Mouse (Mus musculus) liver, adult 2 months (tissue): ENCODE data around the gene Afm. TPM values are rescaled to one million over a fixed set of nuclear protein-coding genes. Genes with fewer than 3 reads are reported as not detected.

Source experiments
- DNase-seq: peaks from one replicate; pipeline ENCODE4 v3.0.0-alpha.2; 2011; ENCODE audit warnings: low read depth, low spot score; ENCODE audit errors: extremely low read depth
- H3K27ac ChIP-seq: fragments of 200-500 bp; replicated peaks from 2 replicates; pipeline ENCODE4 v1.5.1; 2012; ENCODE audit warnings: low read depth, mild to moderate bottlenecking, control low read depth, inconsistent platforms, low read length; ENCODE audit not compliant: insufficient read depth
- H3K27me3 ChIP-seq: fragments of 200-500 bp; 2 replicates; pipeline ENCODE4 v1.6.1; 2012; ENCODE audit warnings: mild to moderate bottlenecking, moderate library complexity, low read length, inconsistent platforms; ENCODE audit not compliant: control insufficient read depth, insufficient read depth
- H3K36me3 ChIP-seq: fragments of 200-500 bp; 2 replicates; pipeline ENCODE4 v1.6.1; 2012; ENCODE audit warnings: low read length, inconsistent platforms; ENCODE audit not compliant: control insufficient read depth, insufficient read depth
- H3K4me1 ChIP-seq: fragments of 200-500 bp; 2 replicates; pipeline ENCODE4 v1.6.1; 2011; ENCODE audit warnings: low read length; ENCODE audit not compliant: control insufficient read depth, insufficient read depth
- H3K4me3 ChIP-seq: fragments of 200-500 bp; 2 replicates; pipeline ENCODE4 v1.5.1; 2011; ENCODE audit warnings: low read depth, mild to moderate bottlenecking, control low read depth, low read length, moderate library complexity; ENCODE audit not compliant: insufficient read depth
- H3K79me2 ChIP-seq: fragments of 200-500 bp; 2 replicates; pipeline ENCODE4 v1.6.1; 2012; ENCODE audit warnings: inconsistent platforms, mild to moderate bottlenecking, low read length, moderate library complexity; ENCODE audit not compliant: control insufficient read depth, insufficient read depth
- H3K9ac ChIP-seq: fragments of 200-500 bp; 2 replicates; pipeline ENCODE4 v1.6.1; 2012; ENCODE audit warnings: low read depth, mild to moderate bottlenecking, control low read depth, inconsistent platforms, low read length
- CTCF ChIP-seq: fragments of 200-500 bp; IDR thresholded peaks from 2 replicates; pipeline ENCODE4 v1.5.1; 2011; ENCODE audit warnings: low read depth, low read length, control low read depth
- POLR2A ChIP-seq: fragments of 200-500 bp; IDR thresholded peaks from 2 replicates; pipeline ENCODE4 v1.6.1; 2011; ENCODE audit warnings: low read length, control low read depth; ENCODE audit not compliant: insufficient read depth; ENCODE audit errors: extremely low read depth
- WGBS: fragments of 180-500 bp; shearing (Covaris S2); methylation state at CpG from one replicate; pipeline ENCODE4 v1.1.7; 2018; 5-methylcytosine and 5-hydroxymethylcytosine counted together
- polyA plus RNA-seq: library from polyadenylated mRNA; depleted of rRNA; stranded (reverse); fragments of >200 nt; gene quantifications from 2 replicates; pipeline ENCODE4 v1.2.3, GENCODE M21; 2012
- total RNA-seq: library from RNA; depleted of rRNA; stranded (reverse); fragments of >200 nt; gene quantifications from 2 replicates; pipeline ENCODE4 v1.2.3, GENCODE M21; 2014

Gene Afm
- total and polyA plus RNA-seq, 2 experiments = 108 to 234 TPM

GRCm38 (mm10) chr5:90507411-90507949 lies 11.3 kb upstream of the Afm start:
- Histone ChIP-seq H3K4me3 (no peak overlapping the region), H3K27me3 (no peaks in the 10 kb centered on the region), H3K27ac (no peak overlapping the region), H3K9ac (no peak overlapping the region), H3K36me3 (no peaks in the 10 kb centered on the region), H3K79me2 (no peaks in the 10 kb centered on the region), H3K4me1 (no peaks in the 10 kb centered on the region)
- TF ChIP-seq POLR2A (no peak), CTCF (no peak)
- WGBS = 84% methylated on average over 13 of the region's 13 CpGs
- DNase-seq = no peak

- Histone ChIP-seq H3K4me1 (peaks cover 3% of the 10 kb centered on the region; the same call in 1 of the 2 replicates), H3K4me3 (no peak overlapping the region), H3K9ac (no peak overlapping the region), H3K36me3 (no peaks in the 10 kb centered on the region), H3K79me2 (no peaks in the 10 kb centered on the region; the same call in 1 of the 2 replicates), H3K27ac (no peak overlapping the region), H3K27me3 (no peaks in the 10 kb centered on the region)
- TF ChIP-seq POLR2A (no peak), CTCF (no peak)
- 73% methylated on average over 5 of the region's 5 CpGs for WGBS
- peak; percentile 64 for DNase-seq
These were observed 8.7 kb upstream of the Afm start for GRCm38 (mm10) chr5:90509828-90510592.

- 47% methylated on average over 6 of the region's 6 CpGs for WGBS
- Histone ChIP-seq H3K27me3 (no peaks in the 10 kb centered on the region), H3K36me3 (no peaks in the 10 kb centered on the region), H3K27ac (no peak overlapping the region), H3K4me3 (no peak overlapping the region), H3K79me2 (no peaks in the 10 kb centered on the region; the same call in 1 of the 2 replicates), H3K4me1 (peaks cover 8% of the 10 kb centered on the region; the same call in 1 of the 2 replicates), H3K9ac (no peak overlapping the region)
- TF ChIP-seq POLR2A = no peak
- TF ChIP-seq CTCF = no peak
- DNase-seq = peak; percentile 91
These were observed 6.3 kb upstream of the Afm start for GRCm38 (mm10) chr5:90512288-90512955.

- TF ChIP-seq POLR2A (no peak), CTCF (no peak)
- 63% methylated on average over 6 of the region's 6 CpGs for WGBS
- peak; percentile 94 for DNase-seq
- no peaks in the 10 kb centered on the region for H3K27me3 ChIP-seq
- H3K27ac ChIP-seq = 0 out of 2 replicates have a peak overlapping the region, but pooled peaks have one; percentile 27
- H3K79me2 ChIP-seq = no peaks in the 10 kb centered on the region; the same call in 1 of the 2 replicates
- peaks cover 12% of the 10 kb centered on the region; the same call in 1 of the 2 replicates for H3K4me1 ChIP-seq
- no peak overlapping the region for H3K4me3 ChIP-seq
- peak overlapping the region; percentile 21 for H3K9ac ChIP-seq
- no peaks in the 10 kb centered on the region for H3K36me3 ChIP-seq
These were observed 3.2 kb upstream of the Afm start for GRCm38 (mm10) chr5:90515561-90515960.

GRCm38 (mm10) chr5:90551191-90551590 lies 32.5 kb downstream of the Afm start:
- H3K27me3 ChIP-seq = no peaks in the 10 kb centered on the region
- no peaks in the 10 kb centered on the region for H3K79me2 ChIP-seq
- H3K9ac ChIP-seq = no peak overlapping the region
- no peak overlapping the region for H3K4me3 ChIP-seq
- TF ChIP-seq POLR2A = no peak
- no peak for TF ChIP-seq CTCF
- H3K27ac ChIP-seq = peak overlapping the region; percentile 28
- peak; percentile 64 for DNase-seq
- 61% methylated on average over 8 of the region's 8 CpGs for WGBS
- peaks cover 17% of the 10 kb centered on the region for H3K4me1 ChIP-seq
- peaks cover 39% of the 10 kb centered on the region for H3K36me3 ChIP-seq
